Mouse (Mus musculus) liver, embryonic 13.5 days (tissue): ENCODE results near the gene Syt2. TPM values are rescaled to one million over a fixed set of nuclear protein-coding genes. Genes with fewer than 3 reads are reported as not detected.

Source experiments
- ATAC-seq: fragments of 200-750 bp; cut with Nextera tagmentation; 2 replicates; pipeline ENCODE4 v1.8.0; 2017; ENCODE audit warnings: low read depth, mild to moderate bottlenecking, moderate number of reproducible peaks, moderate library complexity
- DNase-seq: peaks from one replicate; pipeline ENCODE4 v3.0.0; 2022
- H3K27ac ChIP-seq: fragments of 300-500 bp; sonication (generic); 2 replicates; pipeline ENCODE4 v1.5.1; 2015; ENCODE audit warnings: moderate library complexity, mild to moderate bottlenecking, inconsistent platforms
- H3K27me3 ChIP-seq: fragments of 300-500 bp; sonication (generic); 2 replicates; pipeline ENCODE4 v1.6.1; 2015; ENCODE audit warnings: mild to moderate bottlenecking, inconsistent platforms
- H3K36me3 ChIP-seq: fragments of 300-500 bp; sonication (generic); 2 replicates; pipeline ENCODE4 v1.6.1; 2015; ENCODE audit warnings: mild to moderate bottlenecking, inconsistent platforms
- H3K4me1 ChIP-seq: fragments of 300-500 bp; sonication (generic); replicated peaks from 2 replicates; pipeline ENCODE4 v1.6.1; 2015; ENCODE audit warnings: inconsistent platforms
- H3K4me2 ChIP-seq: fragments of 300-500 bp; sonication (generic); 2 replicates; pipeline ENCODE4 v1.6.1; 2015; ENCODE audit warnings: inconsistent platforms, mild to moderate bottlenecking, moderate library complexity
- H3K4me3 ChIP-seq: fragments of 300-500 bp; sonication (generic); replicated peaks from 2 replicates; pipeline ENCODE4 v1.5.1; 2015; ENCODE audit warnings: mild to moderate bottlenecking, inconsistent platforms
- H3K9ac ChIP-seq: fragments of 300-500 bp; sonication (generic); 2 replicates; pipeline ENCODE4 v1.6.1; 2015; ENCODE audit warnings: mild to moderate bottlenecking, inconsistent platforms
- H3K9me3 ChIP-seq: fragments of 300-500 bp; sonication (generic); replicated peaks from 2 replicates; pipeline ENCODE4 v1.6.1; 2016; ENCODE audit warnings: inconsistent platforms
- WGBS: fragments of 180-500 bp; shearing (Covaris S2); methylation state at CpG from one replicate; pipeline ENCODE4 v1.1.7; 2015; ENCODE audit not compliant: insufficient replicate concordance; 5-methylcytosine and 5-hydroxymethylcytosine counted together
- polyA plus RNA-seq: library from polyadenylated mRNA; unstranded; fragments of >200 nt; fragmentation: Nextera tagmentation; extraction: Ambion mirVana; gene quantifications from 2 replicates; pipeline ENCODE4 v1.2.1, GENCODE M21; 2015

Syt2 gene
- polyA plus RNA-seq, 1 experiment from 2014 or later = 0.08 TPM

- Histone ChIP-seq H3K4me1 (peaks cover 50% of the 10 kb centered on the region), H3K9ac (0 out of 2 replicates have a peak overlapping the region, but pooled peaks have one; percentile 14), H3K4me3 (peak overlapping the region; percentile 30), H3K27ac (no peak overlapping the region), H3K36me3 (no peaks in the 10 kb centered on the region), H3K4me2 (peak overlapping the region; percentile 45), H3K9me3 (no peaks in the 10 kb centered on the region), H3K27me3 (no peaks in the 10 kb centered on the region)
- ATAC-seq (peak; percentile 80), DNase-seq (peak; percentile 82)
- 7% methylated on average over 23 of the region's 23 CpGs for WGBS
These were observed 101.0 kb downstream of the Syt2 start for GRCm38 (mm10) chr1:134747236-134748174.

GRCm38 (mm10) chr1:134749889-134750288, 103.4 kb downstream of the Syt2 start:
- Histone ChIP-seq H3K4me2 (no peak overlapping the region), H3K36me3 (no peaks in the 10 kb centered on the region), H3K27me3 (no peaks in the 10 kb centered on the region), H3K9ac (no peak overlapping the region), H3K4me3 (no peak overlapping the region), H3K4me1 (peaks cover 34% of the 10 kb centered on the region), H3K9me3 (no peaks in the 10 kb centered on the region), H3K27ac (no peak overlapping the region)
- 80% methylated on average over 7 of the region's 7 CpGs for WGBS
- DNase-seq (no peak), ATAC-seq (no peak)

GRCm38 (mm10) chr1:134752447-134752846, 106.0 kb downstream of the Syt2 start:
- Histone ChIP-seq H3K4me3 (no peak overlapping the region), H3K27ac (no peak overlapping the region), H3K9me3 (no peaks in the 10 kb centered on the region), H3K36me3 (no peaks in the 10 kb centered on the region), H3K27me3 (no peaks in the 10 kb centered on the region), H3K9ac (no peak overlapping the region), H3K4me1 (peaks cover 10% of the 10 kb centered on the region), H3K4me2 (no peak overlapping the region)
- ATAC-seq = no peak
- WGBS = 76% methylated on average over 5 of the region's 5 CpGs
- no peak for DNase-seq

GRCm38 (mm10) chr1:134753751-134754630, 107.5 kb downstream of the Syt2 start:
- no peak overlapping the region for H3K4me2 ChIP-seq
- H3K4me1 ChIP-seq = no peaks in the 10 kb centered on the region
- no peaks in the 10 kb centered on the region for H3K36me3 ChIP-seq
- H3K9ac ChIP-seq = no peak overlapping the region
- DNase-seq (no peak), ATAC-seq (no peak)
- H3K27me3 ChIP-seq = no peaks in the 10 kb centered on the region
- no peaks in the 10 kb centered on the region for H3K9me3 ChIP-seq
- 51% methylated on average over 13 of the region's 13 CpGs for WGBS
- H3K27ac ChIP-seq = no peak overlapping the region; the same call in 1 of the 2 replicates
- no peak overlapping the region for H3K4me3 ChIP-seq

- 72% methylated on average over 10 of the region's 10 CpGs for WGBS
- Histone ChIP-seq H3K36me3 (no peaks in the 10 kb centered on the region), H3K4me3 (no peak overlapping the region), H3K9me3 (no peaks in the 10 kb centered on the region), H3K27me3 (no peaks in the 10 kb centered on the region), H3K4me2 (no peak overlapping the region), H3K9ac (no peak overlapping the region), H3K4me1 (no peaks in the 10 kb centered on the region), H3K27ac (no peak overlapping the region)
- ATAC-seq (no peak), DNase-seq (no peak)
These were observed 108.3 kb downstream of the Syt2 start for GRCm38 (mm10) chr1:134754818-134755217.

GRCm38 (mm10) chr1:134755548-134756189, 109.2 kb downstream of the Syt2 start:
- H3K36me3 ChIP-seq = no peaks in the 10 kb centered on the region
- H3K27ac ChIP-seq = no peak overlapping the region
- H3K4me1 ChIP-seq = no peaks in the 10 kb centered on the region
- DNase-seq (no peak), ATAC-seq (no peak)
- no peaks in the 10 kb centered on the region for H3K9me3 ChIP-seq
- H3K27me3 ChIP-seq = no peaks in the 10 kb centered on the region
- H3K9ac ChIP-seq = no peak overlapping the region
- 69% methylated on average over 13 of the region's 13 CpGs for whole genome bisulfite sequencing
- H3K4me2 ChIP-seq = no peak overlapping the region
- no peak overlapping the region for H3K4me3 ChIP-seq

GRCm38 (mm10) chr1:134756190-134756873, 109.9 kb downstream of the Syt2 start:
- H3K4me1 ChIP-seq = 0 out of 2 replicates have a peak, but pooled peaks cover 1% of the 10 kb centered on the region
- WGBS = 76% methylated on average over 10 of the region's 10 CpGs
- no peak for ATAC-seq

GRCm38 (mm10) chr1:134757230-134757629, 110.8 kb downstream of the Syt2 start:
- Histone ChIP-seq H3K4me1 (0 out of 2 replicates have a peak, but pooled peaks cover 5% of the 10 kb centered on the region), H3K9me3 (no peaks in the 10 kb centered on the region), H3K27me3 (no peaks in the 10 kb centered on the region), H3K36me3 (no peaks in the 10 kb centered on the region), H3K27ac (no peak overlapping the region), H3K4me3 (no peak overlapping the region), H3K9ac (no peak overlapping the region), H3K4me2 (no peak overlapping the region)
- WGBS = 85% methylated on average over 3 of the region's 3 CpGs
- no peak for DNase-seq
- no peak for ATAC-seq

More at GRCm38 (mm10) chr1:134756190-134756873, 109.9 kb downstream of the Syt2 start:
- Histone ChIP-seq H3K36me3 (no peaks in the 10 kb centered on the region), H3K27ac (no peak overlapping the region), H3K4me2 (no peak overlapping the region), H3K27me3 (no peaks in the 10 kb centered on the region), H3K4me3 (no peak overlapping the region), H3K9ac (no peak overlapping the region), H3K9me3 (no peaks in the 10 kb centered on the region)
- DNase-seq = no peak

- H3K4me2 ChIP-seq = no peak overlapping the region
- no peak overlapping the region for H3K27ac ChIP-seq
- 86% methylated on average over 6 of the region's 6 CpGs for WGBS
- no peak overlapping the region for H3K9ac ChIP-seq
- H3K4me1 ChIP-seq = 0 out of 2 replicates have a peak, but pooled peaks cover 9% of the 10 kb centered on the region
- DNase-seq = no peak
- no peak overlapping the region for H3K4me3 ChIP-seq
- H3K36me3 ChIP-seq = no peaks in the 10 kb centered on the region
- no peak for ATAC-seq
- H3K9me3 ChIP-seq = no peaks in the 10 kb centered on the region
- H3K27me3 ChIP-seq = no peaks in the 10 kb centered on the region
These were observed 112.7 kb downstream of the Syt2 start for GRCm38 (mm10) chr1:134759133-134759532.

GRCm38 (mm10) chr1:134760642-134761041, 114.2 kb downstream of the Syt2 start:
- no peak overlapping the region for H3K4me2 ChIP-seq
- ATAC-seq (no peak), DNase-seq (no peak)
- H3K4me1 ChIP-seq = peaks cover 18% of the 10 kb centered on the region
- no peaks in the 10 kb centered on the region for H3K9me3 ChIP-seq
- no peak overlapping the region for H3K4me3 ChIP-seq
- H3K27me3 ChIP-seq = no peaks in the 10 kb centered on the region
- no peak overlapping the region for H3K9ac ChIP-seq
- no peak overlapping the region for H3K27ac ChIP-seq
- 77% methylated on average over 5 of the region's 5 CpGs for WGBS
- no peaks in the 10 kb centered on the region for H3K36me3 ChIP-seq
